Mouse (Mus musculus) neural tube, embryonic 11.5 days (tissue): ENCODE results near the gene Txlng. TPM values are rescaled to one million over a fixed set of nuclear protein-coding genes. Genes with fewer than 3 reads are reported as not detected.
A peak's percentile ranks its signal among the peaks of the same experiment; 100 is the strongest.

Experiments
- ATAC-seq: fragments of 200-750 bp; cut with Nextera tagmentation; 2 replicates; pipeline ENCODE4 v1.8.0; 2017; ENCODE audit warnings: moderate number of reproducible peaks, mild to moderate bottlenecking, moderate TSS enrichment, moderate library complexity; ENCODE audit not compliant: insufficient read depth, low FRiP score, low TSS enrichment
- DNase-seq: peaks from one replicate; pipeline ENCODE4 v3.0.0-alpha.2; 2015; ENCODE audit warnings: low spot score
- H3K27ac ChIP-seq: fragments of 300-500 bp; sonication (generic); 2 replicates; pipeline ENCODE4 v1.5.1; 2014; ENCODE audit warnings: low read depth, mild to moderate bottlenecking, low read length
- H3K27me3 ChIP-seq: fragments of 300-500 bp; sonication (generic); 2 replicates; pipeline ENCODE4 v1.6.1; 2014; ENCODE audit warnings: mild to moderate bottlenecking, low read length, mixed read lengths; ENCODE audit not compliant: control insufficient read depth, insufficient read depth
- H3K36me3 ChIP-seq: fragments of 300-500 bp; sonication (generic); 2 replicates; pipeline ENCODE4 v1.6.1; 2014; ENCODE audit warnings: mild to moderate bottlenecking, low read length, moderate library complexity, mixed read lengths; ENCODE audit not compliant: control insufficient read depth, insufficient read depth
- H3K4me1 ChIP-seq: fragments of 300-500 bp; sonication (generic); 2 replicates; pipeline ENCODE4 v1.6.1; 2014; ENCODE audit warnings: low read length, mixed read lengths; ENCODE audit not compliant: control insufficient read depth, insufficient read depth
- H3K4me2 ChIP-seq: fragments of 300-500 bp; sonication (generic); 2 replicates; pipeline ENCODE4 v1.6.1; 2014; ENCODE audit warnings: low read depth, mild to moderate bottlenecking, moderate library complexity
- H3K4me3 ChIP-seq: fragments of 300-500 bp; sonication (generic); 2 replicates; pipeline ENCODE4 v1.5.1; 2014; ENCODE audit warnings: low read depth, low read length
- H3K9ac ChIP-seq: fragments of 300-500 bp; sonication (generic); 2 replicates; pipeline ENCODE4 v1.6.1; 2014; ENCODE audit warnings: mild to moderate bottlenecking, low read length
- H3K9me3 ChIP-seq: fragments of 300-500 bp; sonication (generic); 2 replicates; pipeline ENCODE4 v1.6.1; 2016; ENCODE audit warnings: low read length; ENCODE audit not compliant: control insufficient read depth
- WGBS: fragments of 180-500 bp; shearing (Covaris S2); extraction: QIAGEN DNeasy Blood & Tissue Kit; methylation state at CpG from one replicate; pipeline ENCODE4 v1.1.7; 2014; 5-methylcytosine and 5-hydroxymethylcytosine counted together
- polyA plus RNA-seq: library from polyadenylated mRNA; unstranded; fragments of >200 nt; fragmentation: Nextera tagmentation; extraction: Ambion mirVana; gene quantifications from 2 replicates; pipeline ENCODE4 v1.2.1, GENCODE M21; 2014

Gene Txlng
- polyA plus RNA-seq, 1 experiment from 2014 or later = 17.0 TPM

DNA sequence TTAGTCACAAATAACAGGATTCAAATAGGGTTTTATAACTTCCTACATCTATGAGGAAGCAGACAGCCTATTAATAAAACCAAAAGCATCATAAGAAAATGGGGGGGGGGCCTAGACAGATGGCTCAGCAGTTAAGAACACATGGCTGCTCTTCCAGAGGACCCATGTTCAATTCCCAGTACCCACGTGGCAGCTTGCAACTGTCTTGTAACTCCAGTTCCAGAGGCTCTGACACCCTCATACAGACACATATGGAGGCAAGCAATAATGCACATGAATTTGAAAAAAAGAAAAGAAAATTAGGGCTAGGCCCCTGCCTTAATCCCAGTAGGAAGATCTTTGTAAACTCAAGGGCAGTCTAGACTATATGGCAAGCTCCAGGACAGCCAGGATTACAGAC is 40.9 kb downstream of the Txlng start:
- no peak for DNase-seq
- Histone ChIP-seq H3K9me3 (no peaks in the 10 kb centered on the region), H3K4me2 (no peak overlapping the region), H3K4me3 (no peak overlapping the region), H3K36me3 (no peaks in the 10 kb centered on the region), H3K9ac (no peak overlapping the region), H3K27ac (no peak overlapping the region), H3K27me3 (no peaks in the 10 kb centered on the region), H3K4me1 (no peaks in the 10 kb centered on the region)
- 71% methylated on average over 1 of the region's 1 CpGs for WGBS
- no peak for ATAC-seq

DNA sequence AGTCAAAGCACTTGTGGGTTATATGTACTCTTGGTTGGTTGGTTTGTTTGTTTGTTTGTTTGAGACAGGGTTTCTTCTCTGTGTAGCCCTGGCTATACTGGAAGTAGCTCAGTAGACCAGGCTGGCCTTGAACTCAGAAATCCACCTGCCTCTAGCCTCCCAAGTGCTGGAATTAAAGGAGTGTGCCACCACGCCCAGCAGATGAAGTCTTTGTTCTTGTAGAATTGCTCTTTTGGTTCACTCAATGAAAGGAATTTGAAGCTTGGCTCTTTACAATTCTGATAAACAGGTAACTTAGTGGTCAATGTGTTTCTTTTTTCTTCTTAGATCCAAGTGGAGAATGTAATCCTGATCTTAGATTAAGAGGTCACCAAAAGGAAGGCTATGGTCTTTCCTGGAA is 58.5 kb downstream of the Txlng start:
- no peaks in the 10 kb centered on the region for H3K9me3 ChIP-seq
- H3K4me2 ChIP-seq = no peak overlapping the region
- no peak overlapping the region for H3K9ac ChIP-seq
- peaks cover 2% of the 10 kb centered on the region; the same call in 1 of the 2 replicates for H3K36me3 ChIP-seq
- H3K27me3 ChIP-seq = no peaks in the 10 kb centered on the region
- ATAC-seq (no peak), DNase-seq (no peak)
- 73% methylated on average over 1 of the region's 1 CpGs for WGBS
- no peak overlapping the region for H3K27ac ChIP-seq
- H3K4me1 ChIP-seq = no peaks in the 10 kb centered on the region
- H3K4me3 ChIP-seq = no peak overlapping the region

DNA sequence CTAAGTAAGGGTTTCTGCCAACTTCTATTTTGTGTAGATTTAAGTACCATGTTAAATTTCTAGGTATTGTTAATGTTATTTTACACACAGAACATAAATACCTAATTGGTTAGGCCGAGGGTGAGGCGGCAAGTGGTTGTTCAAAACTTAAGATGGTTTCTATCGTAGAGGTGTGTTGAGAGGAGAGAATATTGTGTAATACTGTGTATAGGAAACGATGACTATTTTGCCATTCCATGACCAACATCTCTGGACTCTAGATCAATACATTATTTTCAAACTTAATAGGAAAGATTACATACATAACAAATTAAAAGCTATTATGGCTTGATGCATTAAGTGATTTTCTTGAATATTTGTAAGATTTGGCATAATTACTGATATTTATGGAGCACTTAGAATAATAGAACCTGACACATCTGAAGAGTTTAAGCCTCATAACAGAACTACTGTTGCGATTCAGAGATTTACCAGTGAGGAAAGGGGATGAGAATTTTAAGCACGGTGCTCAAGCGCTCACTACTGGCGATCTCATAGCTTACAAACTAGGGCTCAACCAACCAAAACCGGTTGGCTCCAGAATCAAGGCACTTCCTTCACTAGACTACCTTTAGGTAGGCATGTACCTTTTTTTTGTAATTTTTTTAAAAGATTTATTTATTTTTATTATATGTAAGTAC is 67.4 kb downstream of the Txlng start:
- Histone ChIP-seq H3K4me2 (peak overlapping the region; percentile 48), H3K9ac (no peak overlapping the region), H3K27me3 (no peaks in the 10 kb centered on the region), H3K9me3 (no peaks in the 10 kb centered on the region), H3K27ac (no peak overlapping the region), H3K4me3 (peak overlapping the region; percentile 65), H3K4me1 (0 out of 2 replicates have a peak, but pooled peaks cover 4% of the 10 kb centered on the region), H3K36me3 (no peaks in the 10 kb centered on the region)
- ATAC-seq (no peak), DNase-seq (no peak)
- 53% methylated on average over 9 of the region's 9 CpGs for WGBS

DNA sequence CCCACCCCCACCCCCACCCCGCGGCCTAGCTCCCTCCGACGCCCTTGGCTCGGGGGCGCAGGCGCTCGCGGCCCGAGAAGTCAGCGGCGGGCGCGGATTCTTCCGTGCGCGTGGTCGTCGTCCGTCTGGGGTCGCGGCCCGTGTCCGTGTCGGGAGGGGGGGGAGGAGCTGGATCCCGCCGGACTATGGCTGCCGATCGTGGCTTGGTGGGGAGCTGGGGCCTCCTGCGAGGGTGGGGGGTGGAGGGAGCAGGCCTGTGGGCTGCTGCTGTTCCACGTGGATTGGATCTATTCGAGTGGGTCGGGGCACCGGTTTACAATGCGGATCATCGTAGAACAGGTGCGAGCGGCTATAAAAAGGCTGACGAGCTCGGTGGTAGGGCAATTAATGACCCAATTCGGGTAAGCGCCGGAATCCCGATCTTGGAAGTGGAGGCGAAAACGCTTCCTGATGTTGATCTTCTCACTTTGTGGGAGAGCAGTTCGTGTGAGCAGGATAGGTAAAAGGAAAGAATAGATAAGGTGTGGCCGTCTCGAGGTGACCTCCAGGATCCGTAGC is 68.2 kb downstream of the Txlng start:
- Histone ChIP-seq H3K9ac (peak overlapping the region; percentile 69), H3K4me2 (peak overlapping the region; percentile 48), H3K4me3 (peak overlapping the region; percentile 65), H3K4me1 (0 out of 2 replicates have a peak, but pooled peaks cover 4% of the 10 kb centered on the region), H3K36me3 (no peaks in the 10 kb centered on the region), H3K9me3 (no peaks in the 10 kb centered on the region), H3K27me3 (no peaks in the 10 kb centered on the region), H3K27ac (peak overlapping the region; percentile 89)
- 21% methylated on average over 20 of the region's 50 CpGs for WGBS
- ATAC-seq (no peak; the same call in 1 of the 2 replicates), DNase-seq (peak; percentile 25)

DNA sequence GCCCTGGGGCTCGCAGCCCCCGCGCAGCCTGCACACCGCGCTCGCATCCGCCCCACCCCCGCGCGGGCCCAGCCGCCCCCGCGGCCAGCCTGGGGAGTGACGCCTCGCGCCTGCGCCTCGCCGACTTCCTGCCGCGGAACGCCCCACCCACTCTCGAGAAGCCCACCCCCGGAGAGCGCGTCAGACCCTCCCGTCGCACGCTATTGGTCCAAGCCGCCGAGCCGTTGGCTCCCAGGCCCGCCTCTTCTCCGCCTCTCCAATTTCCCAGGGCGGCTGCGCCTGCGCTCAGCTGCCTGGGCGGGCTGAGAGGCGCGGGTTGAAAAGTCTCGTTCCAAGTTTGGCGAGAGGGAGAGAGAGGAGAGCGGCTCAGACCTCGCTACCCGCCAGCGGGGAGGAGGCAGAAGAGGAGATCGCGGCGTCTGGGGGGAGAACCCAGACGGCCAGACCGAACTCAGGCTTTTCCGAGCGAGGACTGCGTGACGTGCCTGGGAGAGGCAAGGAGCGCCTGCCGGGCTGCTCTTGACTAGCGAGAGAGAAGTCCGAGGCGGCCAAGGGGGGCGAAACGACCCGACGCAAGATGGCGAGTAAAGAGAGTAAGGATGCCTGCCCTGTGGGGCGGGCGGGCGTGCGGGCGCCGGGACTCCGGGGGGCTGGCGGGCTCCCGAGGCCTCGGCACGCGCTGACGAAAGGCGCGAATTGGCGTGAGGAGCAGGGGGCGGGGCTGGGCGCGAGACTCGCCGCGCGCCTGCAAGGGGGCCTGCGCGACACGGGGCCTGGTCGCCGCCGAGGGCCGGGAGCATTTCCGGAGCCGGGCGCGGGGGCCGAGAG is 68.9 kb downstream of the Txlng start, which contains the start of gene Rbbp7:
Gene Rbbp7, plus strand, starts transcription at position 288 of the 828 bp plus-strand sequence.
- DNase-seq (peak; percentile 92), ATAC-seq (peak; percentile 98)
- Histone ChIP-seq H3K27ac (peak within 1 kb of the TSS; percentile 89), H3K4me2 (peak within 1 kb of the TSS; percentile 48), H3K4me3 (peak within 1 kb of the TSS; percentile 65), H3K9ac (peak within 1 kb of the TSS; percentile 69), H3K27me3 (no peaks in the 10 kb centered on the region), H3K36me3 (no peaks in the 10 kb centered on the region), H3K9me3 (no peaks in the 10 kb centered on the region), H3K4me1 (0 out of 2 replicates have a peak, but pooled peaks cover 4% of the 10 kb centered on the region)
- WGBS = 22% methylated on average over 68 of the region's 100 CpGs

DNA sequence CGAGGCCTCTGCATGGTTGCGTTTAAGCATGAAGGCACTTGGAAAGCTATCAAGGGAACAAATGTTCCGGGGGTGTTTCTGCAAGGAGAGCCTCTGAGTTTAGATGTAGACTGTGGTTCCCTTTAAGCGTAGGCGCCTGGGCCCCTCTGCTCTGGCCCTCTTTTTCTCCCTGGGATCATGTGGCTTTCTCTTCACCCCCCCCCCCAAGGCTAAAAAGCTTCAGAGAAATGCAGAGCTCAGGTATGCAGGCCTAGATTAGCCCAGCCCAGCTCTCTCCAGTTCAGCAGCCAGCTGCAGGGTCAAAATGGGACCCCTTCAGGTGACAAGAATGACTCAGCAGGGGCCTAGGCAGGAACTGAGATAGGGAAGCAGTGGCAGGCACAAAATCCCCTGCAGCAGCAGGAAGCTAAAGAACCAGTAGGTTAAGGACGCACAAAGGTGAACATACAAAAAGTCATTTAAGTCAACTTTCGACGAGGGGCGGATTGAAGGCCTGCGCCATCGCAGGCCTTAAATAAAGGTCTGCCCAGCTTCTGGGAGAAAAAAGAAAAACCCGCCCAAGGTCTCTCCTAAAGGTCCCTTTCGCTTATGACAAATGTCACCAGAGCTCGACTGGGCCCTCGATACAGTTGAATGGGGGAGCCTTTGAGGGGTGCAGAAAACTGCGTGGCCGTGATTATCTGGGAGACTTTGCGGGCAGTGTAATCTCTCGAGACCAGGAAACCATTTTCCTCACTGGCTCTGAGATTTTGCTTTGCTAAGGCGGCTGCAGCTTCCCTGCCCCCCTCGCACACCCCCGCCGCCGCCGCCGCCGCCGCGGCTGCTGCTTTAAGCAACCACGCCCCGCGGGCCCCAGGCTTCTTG is 69.8 kb downstream of the Txlng start:
- no peaks in the 10 kb centered on the region for H3K36me3 ChIP-seq
- H3K4me2 ChIP-seq = peak overlapping the region; percentile 45
- H3K4me1 ChIP-seq = 0 out of 2 replicates have a peak, but pooled peaks cover 4% of the 10 kb centered on the region
- peak; percentile 3; the same call in 1 of the 2 replicates for ATAC-seq
- peak overlapping the region; percentile 65 for H3K27ac ChIP-seq
- H3K4me3 ChIP-seq = peak overlapping the region; percentile 65
- H3K27me3 ChIP-seq = no peaks in the 10 kb centered on the region
- DNase-seq = no peak
- peak overlapping the region; percentile 47 for H3K9ac ChIP-seq
- H3K9me3 ChIP-seq = no peaks in the 10 kb centered on the region
- WGBS = 22% methylated on average over 31 of the region's 32 CpGs

DNA sequence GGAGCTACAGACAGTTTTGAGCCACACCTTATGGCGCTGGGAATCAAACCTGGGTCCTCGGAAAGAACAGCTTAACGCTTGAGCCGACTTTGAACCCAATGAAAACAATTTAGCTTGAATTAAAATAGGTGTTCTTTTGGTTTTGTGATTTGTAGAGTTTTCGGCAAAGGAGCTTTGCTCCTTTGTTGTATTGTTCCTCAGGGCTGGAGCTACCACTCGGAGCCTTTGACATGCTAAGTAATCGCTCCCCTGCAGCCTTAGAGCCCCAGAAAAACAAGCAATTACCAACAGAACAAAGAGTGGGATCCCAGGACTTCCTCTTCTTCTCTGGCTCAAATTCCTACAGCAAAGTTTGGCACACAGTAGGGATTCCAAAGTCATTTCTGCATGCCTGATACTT is 73.2 kb downstream of the Txlng start:
- no peak overlapping the region for H3K9ac ChIP-seq
- H3K4me1 ChIP-seq = 0 out of 2 replicates have a peak, but pooled peaks cover 4% of the 10 kb centered on the region
- no peaks in the 10 kb centered on the region for H3K27me3 ChIP-seq
- WGBS = 45% methylated on average over 7 of the region's 7 CpGs
- H3K27ac ChIP-seq = no peak overlapping the region
- H3K4me2 ChIP-seq = no peak overlapping the region
- no peaks in the 10 kb centered on the region for H3K36me3 ChIP-seq
- DNase-seq (no peak), ATAC-seq (no peak)
- no peak overlapping the region for H3K4me3 ChIP-seq
- H3K9me3 ChIP-seq = no peaks in the 10 kb centered on the region

DNA sequence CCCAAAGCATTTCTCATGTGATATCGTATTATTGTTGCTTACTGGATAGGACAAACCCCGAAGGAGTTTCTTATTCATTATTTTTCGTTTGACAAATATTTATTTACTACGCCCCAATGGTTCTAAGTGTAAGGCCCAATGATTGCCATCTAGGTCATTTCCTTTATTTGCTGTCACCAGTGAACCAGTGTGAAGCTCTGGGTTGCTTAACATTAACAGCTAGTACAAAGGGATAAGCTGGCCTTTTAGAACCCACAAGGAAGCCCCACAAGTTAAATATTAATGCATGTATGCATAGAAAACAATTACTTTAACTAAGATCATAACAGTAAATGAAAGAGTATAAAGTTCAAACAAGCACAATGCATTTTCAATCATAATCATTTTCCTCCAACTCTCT is 74.9 kb downstream of the Txlng start:
- DNase-seq (no peak), ATAC-seq (no peak)
- Histone ChIP-seq H3K4me3 (no peak overlapping the region), H3K27ac (no peak overlapping the region), H3K36me3 (no peaks in the 10 kb centered on the region), H3K27me3 (no peaks in the 10 kb centered on the region), H3K9me3 (no peaks in the 10 kb centered on the region), H3K9ac (no peak overlapping the region), H3K4me2 (no peak overlapping the region), H3K4me1 (0 out of 2 replicates have a peak, but pooled peaks cover 2% of the 10 kb centered on the region)
- WGBS = 89% methylated on average over 4 of the region's 4 CpGs
